Mouse (Mus musculus): ENCODE results near the gene Rab6b. TPM values are rescaled to one million over a fixed set of nuclear protein-coding genes. Genes with fewer than 3 reads are reported as not detected.
A peak's percentile ranks its signal among the peaks of the same experiment; 100 is the strongest.

Gene Rab6b
- polyA plus RNA-seq, 1 experiment = 125 TPM

GRCm38 (mm10) chr9:103180807-103181565 is 69.4 kb downstream of the Rab6b start:
- TF ChIP-seq CTCF (IDR thresholded peaks at IDR 0.05; ENCODE audit: borderline replicate concordance, extremely low read depth, insufficient read depth, insufficient read length) (no peak), POLR2A (IDR thresholded peaks at IDR 0.05; ENCODE audit: borderline replicate concordance, extremely low read depth, insufficient read depth, insufficient read length, poor library complexity, severe bottlenecking) (no peak)
- peak; percentile 92 for DNase-seq (ENCODE audit: low read depth)

GRCm38 (mm10) chr9:103181886-103182285 is 70.3 kb downstream of the Rab6b start:
- no peak for DNase-seq (ENCODE audit: low read depth)
- TF ChIP-seq POLR2A (IDR thresholded peaks at IDR 0.05; ENCODE audit: borderline replicate concordance, extremely low read depth, insufficient read depth, insufficient read length, poor library complexity, severe bottlenecking) = no peak
- TF ChIP-seq CTCF (IDR thresholded peaks at IDR 0.05; ENCODE audit: borderline replicate concordance, extremely low read depth, insufficient read depth, insufficient read length) = no peak

- TF ChIP-seq CTCF (IDR thresholded peaks at IDR 0.05; ENCODE audit: borderline replicate concordance, extremely low read depth, insufficient read depth, insufficient read length) (no peak), POLR2A (IDR thresholded peaks at IDR 0.05; ENCODE audit: borderline replicate concordance, extremely low read depth, insufficient read depth, insufficient read length, poor library complexity, severe bottlenecking) (no peak)
- DNase-seq (ENCODE audit: low read depth) = no peak
Measured at GRCm38 (mm10) chr9:103184855-103185254, 73.3 kb downstream of the Rab6b start.

- DNase-seq (ENCODE audit: low read depth) = no peak
- TF ChIP-seq CTCF (IDR thresholded peaks at IDR 0.05; ENCODE audit: borderline replicate concordance, extremely low read depth, insufficient read depth, insufficient read length) (no peak), POLR2A (IDR thresholded peaks at IDR 0.05; ENCODE audit: borderline replicate concordance, extremely low read depth, insufficient read depth, insufficient read length, poor library complexity, severe bottlenecking) (no peak)
Measured at GRCm38 (mm10) chr9:103185946-103186345, 74.4 kb downstream of the Rab6b start.

GRCm38 (mm10) chr9:103186747-103187146 is 75.2 kb downstream of the Rab6b start:
- no peak for DNase-seq (ENCODE audit: low read depth)
- no peak for TF ChIP-seq CTCF (IDR thresholded peaks at IDR 0.05; ENCODE audit: borderline replicate concordance, extremely low read depth, insufficient read depth, insufficient read length)
- TF ChIP-seq POLR2A (IDR thresholded peaks at IDR 0.05; ENCODE audit: borderline replicate concordance, extremely low read depth, insufficient read depth, insufficient read length, poor library complexity, severe bottlenecking) = no peak

- TF ChIP-seq CTCF (IDR thresholded peaks at IDR 0.05; ENCODE audit: borderline replicate concordance, extremely low read depth, insufficient read depth, insufficient read length) = no peak
- no peak for TF ChIP-seq POLR2A (IDR thresholded peaks at IDR 0.05; ENCODE audit: borderline replicate concordance, extremely low read depth, insufficient read depth, insufficient read length, poor library complexity, severe bottlenecking)
- DNase-seq (ENCODE audit: low read depth) = no peak
Measured at GRCm38 (mm10) chr9:103188416-103188815, 76.8 kb downstream of the Rab6b start.

- DNase-seq (ENCODE audit: low read depth) = peak; percentile 97
- TF ChIP-seq CTCF (IDR thresholded peaks at IDR 0.05; ENCODE audit: borderline replicate concordance, extremely low read depth, insufficient read depth, insufficient read length) (no peak), POLR2A (IDR thresholded peaks at IDR 0.05; ENCODE audit: borderline replicate concordance, extremely low read depth, insufficient read depth, insufficient read length, poor library complexity, severe bottlenecking) (peak; percentile 29; the same call in 1 of the 2 replicates)
Measured at GRCm38 (mm10) chr9:103201561-103202260, 90.1 kb downstream of the Rab6b start, which contains the start of gene Srprb. Gene Srprb, minus strand, starts transcription at chr9:103202137.

- no peak for DNase-seq (ENCODE audit: low read depth)
- TF ChIP-seq POLR2A (IDR thresholded peaks at IDR 0.05; ENCODE audit: borderline replicate concordance, extremely low read depth, insufficient read depth, insufficient read length, poor library complexity, severe bottlenecking) = no peak
- no peak for TF ChIP-seq CTCF (IDR thresholded peaks at IDR 0.05; ENCODE audit: borderline replicate concordance, extremely low read depth, insufficient read depth, insufficient read length)
Measured at GRCm38 (mm10) chr9:103205786-103206185, 94.2 kb downstream of the Rab6b start.

- TF ChIP-seq POLR2A (IDR thresholded peaks at IDR 0.05; ENCODE audit: borderline replicate concordance, extremely low read depth, insufficient read depth, insufficient read length, poor library complexity, severe bottlenecking) (no peak), CTCF (IDR thresholded peaks at IDR 0.05; ENCODE audit: borderline replicate concordance, extremely low read depth, insufficient read depth, insufficient read length) (peak; percentile 92)
- DNase-seq (ENCODE audit: low read depth) = peak; percentile 91
Measured at GRCm38 (mm10) chr9:103207846-103208245, 96.3 kb downstream of the Rab6b start.

GRCm38 (mm10) chr9:103208802-103209423 is 97.3 kb downstream of the Rab6b start:
- DNase-seq (ENCODE audit: low read depth) = peak; percentile 53

More at GRCm38 (mm10) chr9:103208802-103209423, 97.3 kb downstream of the Rab6b start:
- no peak for TF ChIP-seq CTCF (IDR thresholded peaks at IDR 0.05; ENCODE audit: borderline replicate concordance, extremely low read depth, insufficient read depth, insufficient read length)
- TF ChIP-seq POLR2A (IDR thresholded peaks at IDR 0.05; ENCODE audit: borderline replicate concordance, extremely low read depth, insufficient read depth, insufficient read length, poor library complexity, severe bottlenecking) = no peak

Measured in brain, embryonic 14.5 days (tissue).